Mouse (Mus musculus): Measurements from ENCODE around the gene Ranbp9.

Gene Ranbp9

DNA sequence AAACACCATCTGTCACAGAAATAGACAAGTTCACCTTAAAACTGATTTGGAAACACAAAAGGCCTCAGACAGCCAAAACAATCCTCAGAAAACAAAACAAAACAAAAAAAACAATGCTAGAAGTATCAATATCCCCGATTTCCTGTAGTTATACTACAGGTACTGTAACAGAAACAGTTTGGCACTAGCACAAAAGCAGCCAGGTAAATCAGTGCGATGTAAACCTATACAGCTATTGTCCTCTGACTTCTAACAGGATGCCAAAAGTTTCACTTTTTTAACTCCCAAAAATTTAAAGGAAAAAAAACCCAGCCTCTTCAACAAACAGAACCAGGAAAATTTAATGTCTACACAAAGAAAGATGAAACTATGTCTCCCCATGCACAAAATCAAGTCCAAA, 28.9 kb downstream of the Ranbp9 start:
- DNase-seq (ENCODE audit: low spot score), result no peak

DNA sequence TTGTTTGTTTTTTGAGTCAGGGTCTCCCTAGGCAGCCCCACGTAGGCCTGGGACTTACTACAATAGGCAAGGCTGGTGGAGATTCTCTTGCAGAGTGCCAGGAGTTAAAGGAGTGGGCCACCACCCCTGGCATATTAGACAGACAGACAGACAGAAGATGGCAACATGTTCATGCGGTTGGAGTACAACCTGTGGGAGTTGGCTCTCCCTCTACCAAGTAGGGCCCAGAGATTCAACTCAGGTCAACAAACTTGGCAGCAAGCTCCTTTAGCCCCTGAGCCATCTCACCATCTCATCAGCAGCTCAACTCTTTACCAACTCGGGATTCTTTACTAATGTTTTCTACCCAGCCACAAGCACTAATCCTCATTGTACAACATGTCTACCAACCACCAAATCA, 30.4 kb downstream of the Ranbp9 start:
- no peak for DNase-seq (ENCODE audit: low spot score)

DNA sequence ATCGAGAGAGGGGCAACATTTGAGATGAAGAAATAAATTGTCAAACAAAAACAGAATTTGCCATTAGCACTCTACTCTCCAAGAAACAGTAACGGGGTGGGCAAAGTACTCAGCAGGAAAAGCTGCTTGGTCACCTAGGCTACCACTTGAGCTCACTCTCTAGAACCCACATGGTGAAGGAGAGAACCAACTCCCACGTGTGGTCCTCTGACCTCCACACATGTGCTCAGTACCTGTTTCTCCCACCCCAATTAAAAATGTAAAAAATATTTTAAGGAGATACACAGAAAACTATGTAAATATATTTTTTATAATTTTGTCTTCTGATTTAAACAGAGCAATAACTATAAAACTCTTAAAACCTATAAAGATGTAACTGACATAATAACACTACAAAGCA, 33.4 kb downstream of the Ranbp9 start:
- DNase-seq (ENCODE audit: low spot score), result no peak

DNA sequence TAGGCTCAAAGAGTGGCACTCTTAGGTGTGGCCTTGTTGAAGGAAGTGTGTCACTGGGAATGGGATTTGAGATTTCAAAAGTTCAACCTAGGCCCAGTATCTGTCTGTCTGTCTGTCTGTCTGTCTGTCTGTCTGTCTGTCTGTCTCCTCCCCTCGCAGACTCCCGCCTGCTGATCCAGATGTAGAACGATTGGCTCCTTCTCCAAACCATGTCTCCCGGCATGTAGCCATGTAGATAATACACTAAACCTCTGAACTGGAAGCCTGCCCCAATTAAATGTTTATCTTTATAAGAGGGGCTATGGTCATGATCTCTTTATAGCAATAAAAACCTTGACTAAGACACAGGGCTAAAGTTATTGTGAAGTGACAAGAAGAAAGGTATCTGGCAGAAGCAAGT, 35.3 kb downstream of the Ranbp9 start:
- DNase-seq (ENCODE audit: low spot score), result no peak

GRCm38 (mm10) chr13:43444717-43445116, 36.4 kb downstream of the Ranbp9 start:
- DNase-seq (ENCODE audit: low spot score), result no peak

GRCm38 (mm10) chr13:43443706-43444105, 37.4 kb downstream of the Ranbp9 start:
- DNase-seq (ENCODE audit: low spot score), result no peak

GRCm38 (mm10) chr13:43442551-43442950, 38.5 kb downstream of the Ranbp9 start:
- DNase-seq (ENCODE audit: low spot score), result no peak

DNA sequence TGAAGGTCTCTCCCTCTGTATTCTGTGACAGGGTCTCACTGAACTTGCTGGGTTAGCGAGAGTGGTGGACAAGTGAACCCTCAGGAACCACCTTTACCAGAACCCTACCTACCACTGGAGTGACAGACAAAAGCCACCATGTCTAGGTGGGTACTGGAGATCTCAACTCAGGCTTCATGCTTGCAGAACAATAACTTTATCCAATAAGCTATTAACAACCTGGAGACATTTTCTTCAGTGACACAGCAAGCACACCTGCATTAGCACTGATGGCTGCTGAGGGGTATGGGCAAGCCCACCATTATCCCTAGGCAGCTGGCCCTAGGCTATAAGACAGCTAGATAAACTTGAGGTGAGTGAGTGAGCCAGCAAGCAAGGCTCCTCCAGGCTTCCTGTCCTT, 40.7 kb downstream of the Ranbp9 start:
- no peak for DNase-seq (ENCODE audit: low spot score)

- no peak for DNase-seq (ENCODE audit: low spot score)
These were observed 47.7 kb downstream of the Ranbp9 start for GRCm38 (mm10) chr13:43433395-43433794.

DNA sequence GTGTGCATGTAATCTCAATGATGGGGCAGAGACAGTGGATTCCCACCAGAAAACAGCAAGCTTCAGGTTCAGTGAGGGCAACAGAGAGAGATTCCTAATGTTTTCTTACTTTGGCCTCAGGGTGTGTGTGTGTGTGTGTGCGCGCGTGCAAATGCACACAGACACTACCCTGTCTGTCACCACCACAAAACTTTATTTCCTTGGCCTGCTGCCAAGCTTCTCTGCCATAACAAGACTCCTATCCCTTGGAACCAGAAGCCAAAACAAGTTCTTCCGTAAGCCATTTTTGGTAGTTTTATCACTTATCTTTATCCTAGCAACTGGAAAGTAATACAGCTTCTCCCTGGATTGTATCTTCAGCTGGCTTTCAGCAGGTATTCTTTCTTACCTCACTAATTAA, 52.6 kb downstream of the Ranbp9 start:
- no peak for DNase-seq (ENCODE audit: low spot score)

- no peak for DNase-seq (ENCODE audit: low spot score)
These were observed 65.8 kb downstream of the Ranbp9 start for GRCm38 (mm10) chr13:43415249-43415648.

DNA sequence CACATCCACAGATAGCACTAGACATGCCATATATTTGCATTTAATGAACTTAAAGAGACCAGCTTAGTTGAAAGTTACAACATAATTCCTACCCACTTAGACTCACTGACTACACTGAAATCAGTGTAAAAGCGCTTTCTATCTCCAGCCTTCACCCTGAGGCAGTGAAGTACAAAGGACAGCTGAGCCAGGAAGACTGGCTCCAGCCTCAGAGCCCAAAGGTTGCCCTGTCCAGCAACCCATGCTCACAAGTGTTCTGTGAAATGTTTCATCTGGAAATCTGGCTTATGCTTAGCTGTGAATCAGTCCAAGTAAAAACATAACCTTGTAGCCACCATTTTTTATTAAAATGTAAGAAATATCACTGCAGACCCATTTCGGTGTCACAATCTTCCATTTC, 67.5 kb downstream of the Ranbp9 start:
- DNase-seq (ENCODE audit: low spot score), result no peak

DNA sequence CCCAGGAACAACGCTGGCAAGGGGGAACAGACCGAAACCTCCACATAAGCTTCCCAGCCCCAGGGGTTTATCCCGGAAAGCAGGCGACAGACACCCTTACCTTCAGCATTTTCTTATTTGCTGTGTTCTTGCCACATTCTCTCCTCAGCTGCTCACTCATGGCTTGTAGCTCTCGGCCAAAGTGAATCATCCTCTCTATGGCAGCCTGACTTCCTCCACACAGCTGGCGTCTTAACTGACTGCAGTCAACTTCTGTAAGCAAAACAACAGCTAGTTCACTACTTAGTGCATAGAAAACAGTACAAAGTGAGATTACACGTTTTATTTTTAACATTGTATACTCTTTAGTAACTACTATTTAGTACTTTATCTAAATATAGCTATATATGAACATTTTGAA, 68.8 kb downstream of the Ranbp9 start:
- DNase-seq (ENCODE audit: low spot score), result no peak

DNA sequence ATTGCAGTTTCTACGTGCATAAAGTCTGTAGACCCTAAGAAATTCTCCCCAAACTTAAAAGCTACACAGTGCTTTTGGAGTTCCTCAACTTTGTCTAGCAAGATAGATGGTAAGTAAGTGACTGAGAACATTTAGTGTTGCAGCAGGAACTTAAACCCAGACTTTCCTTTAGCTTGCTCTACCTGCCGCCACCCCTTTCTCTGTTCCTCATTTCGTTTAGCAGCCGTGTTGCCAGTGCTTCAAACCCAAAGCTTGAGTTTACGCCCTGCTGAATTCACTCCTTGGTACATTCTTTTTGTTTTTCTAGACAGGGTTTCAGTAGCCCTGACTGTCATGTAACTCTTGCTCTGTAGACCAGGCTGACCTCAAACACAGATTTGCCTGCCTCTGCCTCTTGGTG, 81.5 kb downstream of the Ranbp9 start:
- no peak for DNase-seq (ENCODE audit: low spot score)

- DNase-seq (ENCODE audit: low spot score), result peak; percentile 95
These were observed 82.6 kb downstream of the Ranbp9 start, which contains the start of gene Nol7 for GRCm38 (mm10) chr13:43398297-43399080. Gene Nol7 (plus strand): TSS chr13:43398390.

DNA sequence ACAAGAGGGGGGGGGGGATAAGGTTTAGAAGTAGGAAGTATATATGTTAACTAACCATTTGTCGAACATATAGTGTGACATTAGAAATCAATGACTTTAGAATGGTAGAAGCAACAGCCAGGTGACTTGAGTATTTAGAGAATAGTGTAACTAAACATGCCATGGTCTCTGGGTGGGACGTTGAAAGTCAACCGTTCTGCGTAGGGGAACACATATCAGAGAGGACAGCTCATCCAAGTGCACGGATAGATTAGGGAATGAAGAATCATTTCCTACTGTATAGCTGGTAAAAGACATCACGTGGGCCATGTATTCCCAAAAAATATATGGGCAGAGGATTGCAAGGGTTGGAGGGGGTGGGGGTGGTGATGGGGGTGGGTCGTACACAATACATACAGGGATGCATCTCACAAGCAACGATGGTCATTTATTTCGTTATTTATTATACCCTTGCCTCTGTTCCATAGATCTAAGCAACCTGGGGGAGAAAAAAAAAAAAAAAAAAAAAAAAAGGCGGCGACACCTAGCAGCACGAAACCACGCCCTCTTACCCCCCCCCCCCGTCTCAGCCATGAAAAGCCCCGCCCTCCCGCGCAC, 83.3 kb downstream of the Ranbp9 start:
- no peak for DNase-seq (ENCODE audit: low spot score)

GRCm38 (mm10) chr13:43385321-43385720, 95.8 kb downstream of the Ranbp9 start:
- no peak for DNase-seq (ENCODE audit: low spot score)

DNA sequence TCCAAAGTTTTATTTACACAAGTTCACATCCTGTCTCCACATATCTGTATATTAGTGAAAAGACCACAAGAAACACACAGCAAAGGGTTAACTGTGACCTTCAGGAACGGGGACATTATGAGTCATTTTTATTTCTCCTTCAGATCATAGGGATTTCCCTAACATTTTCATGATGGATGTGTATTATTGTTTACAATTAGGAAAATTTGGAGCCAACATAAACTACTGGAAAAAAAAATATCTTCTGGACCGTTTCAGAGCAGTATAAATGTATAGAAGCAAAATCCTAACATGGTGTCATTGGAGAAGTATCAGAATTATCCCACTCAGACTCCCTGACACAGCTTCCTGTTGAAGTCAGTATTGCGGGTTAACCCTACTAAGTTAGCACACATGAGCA, 101.1 kb downstream of the Ranbp9 start:
- no peak for DNase-seq (ENCODE audit: low spot score)

- DNase-seq (ENCODE audit: low spot score), result no peak
These were observed 106.1 kb downstream of the Ranbp9 start for GRCm38 (mm10) chr13:43374918-43375432.

GRCm38 (mm10) chr13:43374205-43374604, 106.9 kb downstream of the Ranbp9 start:
- DNase-seq (ENCODE audit: low spot score), result no peak

- no peak for DNase-seq (ENCODE audit: low spot score)
These were observed 108.2 kb downstream of the Ranbp9 start for GRCm38 (mm10) chr13:43372892-43373291.

- DNase-seq (ENCODE audit: low spot score), result no peak
These were observed 111.0 kb downstream of the Ranbp9 start for GRCm38 (mm10) chr13:43370063-43370462.

DNA sequence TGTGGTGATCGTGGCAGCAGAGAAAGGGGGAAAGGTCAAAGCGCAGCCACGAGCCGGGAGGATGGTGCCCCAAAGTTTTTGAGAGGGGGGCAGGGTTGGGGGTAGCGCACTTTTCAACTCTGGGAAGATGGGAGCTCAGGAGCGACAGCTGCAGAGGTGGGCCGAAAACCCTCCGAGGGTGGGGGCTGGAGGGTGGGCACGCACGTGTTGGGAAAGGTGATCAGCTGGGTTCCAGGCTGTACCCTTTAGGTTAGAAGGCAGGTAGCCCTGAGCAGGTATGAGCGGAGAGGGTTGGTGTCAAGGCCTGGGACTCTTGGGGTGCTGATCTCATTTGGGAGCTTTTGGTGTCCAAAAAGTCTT, 115.3 kb downstream of the Ranbp9 start:
- DNase-seq (ENCODE audit: low spot score), result no peak
